Mouse (Mus musculus): ENCODE measurements around the gene Gpx6.

Gene Gpx6

GRCm38 (mm10) chr13:21326191-21326590, 14.3 kb downstream of the Gpx6 start:
- peak; percentile 72 for DNase-seq

DNA sequence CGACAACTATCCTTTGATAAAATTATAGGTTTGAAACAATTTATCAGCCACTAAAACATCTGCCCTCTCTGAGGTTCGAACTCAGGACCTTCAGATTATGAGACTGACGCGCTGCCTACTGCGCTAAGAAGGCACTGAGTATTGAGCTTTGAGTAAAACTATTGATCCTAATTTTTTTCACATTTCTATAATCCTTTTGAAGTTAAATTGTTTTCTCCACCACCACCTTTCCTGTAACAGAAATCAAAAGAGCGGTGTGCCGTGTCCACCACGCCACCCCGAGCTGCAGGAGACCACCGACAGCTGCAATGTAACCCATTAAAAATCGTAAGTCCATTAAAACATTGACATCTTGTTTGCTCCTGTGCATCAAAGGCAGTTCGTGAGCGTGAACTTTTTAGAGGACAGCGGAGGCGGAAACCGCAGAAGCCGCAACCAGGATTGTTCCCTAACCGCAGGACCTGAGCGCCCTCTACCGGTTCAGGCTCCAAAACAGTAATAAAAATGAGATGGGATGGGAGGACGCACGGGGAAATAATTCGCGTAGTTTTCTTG, 14.8 kb downstream of the Gpx6 start:
- DNase-seq = peak; percentile 89

DNA sequence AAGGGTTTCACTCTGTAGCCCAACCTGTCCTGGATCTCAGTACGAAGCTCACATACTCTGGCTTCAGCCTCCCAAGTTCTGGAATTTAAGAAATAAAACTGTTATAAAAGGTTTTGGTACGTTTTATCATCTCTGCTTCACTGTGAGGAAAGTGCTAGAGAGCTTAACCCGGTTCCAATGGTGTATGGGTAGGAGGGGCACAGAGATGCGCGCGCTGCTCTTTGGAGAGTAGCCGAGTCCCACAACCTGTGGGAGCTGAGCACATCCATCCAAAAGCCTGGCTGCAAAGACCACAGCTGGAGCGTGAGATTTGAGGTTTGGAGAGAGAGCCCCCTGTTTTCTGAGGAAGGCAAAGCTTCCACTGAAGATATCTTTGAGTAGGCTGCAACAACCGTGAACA, 15.5 kb downstream of the Gpx6 start:
- DNase-seq = peak; percentile 45

DNA sequence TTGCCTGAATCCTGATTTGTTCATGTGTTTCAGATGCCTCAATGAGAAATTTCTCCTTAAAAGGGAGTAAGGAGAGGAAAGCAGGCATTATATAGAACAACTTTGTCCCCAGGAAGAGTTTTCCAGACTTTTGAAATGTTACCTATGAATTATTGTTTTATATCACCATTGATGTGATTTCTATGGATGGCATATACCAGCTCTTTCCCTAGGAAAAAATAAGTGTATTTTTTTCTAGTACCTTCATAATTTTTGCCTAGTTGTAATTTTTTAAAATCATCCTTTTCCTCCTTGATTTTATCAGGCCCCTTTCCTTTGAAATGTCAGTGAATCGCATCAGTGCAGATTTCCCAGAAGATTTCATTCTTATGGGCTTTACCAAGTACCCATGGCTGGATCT, 34.7 kb downstream of the Gpx6 start, which contains the start of gene Olfr1367:
Gene Olfr1367 (plus strand): TSS at position 301 of the 400 bp plus-strand sequence.
- DNase-seq = no peak

DNA sequence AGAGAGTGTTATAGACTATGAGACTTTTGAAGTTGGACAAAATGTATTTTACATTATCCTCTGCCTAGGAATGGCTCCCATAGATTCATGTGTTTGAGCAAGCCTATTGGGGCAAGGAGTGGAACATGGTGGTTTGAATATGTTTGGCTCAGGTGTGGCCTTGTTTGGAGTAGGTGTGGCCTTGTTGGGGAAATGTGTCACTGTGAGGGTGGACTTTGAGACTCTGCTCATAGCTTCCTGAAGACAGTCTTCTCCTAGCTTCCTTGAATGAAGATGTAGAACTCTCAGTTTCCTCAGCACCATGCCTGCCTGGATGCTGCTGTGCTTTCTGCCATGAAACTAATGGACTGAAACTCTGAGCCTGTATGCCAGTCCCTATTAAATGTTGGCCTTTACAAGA, 38.7 kb downstream of the Gpx6 start:
- DNase-seq = no peak

GRCm38 (mm10) chr13:21362621-21363248, 50.8 kb downstream of the Gpx6 start, which contains the start of gene Zscan12:
Gene Zscan12, plus strand, starts transcription at chr13:21362820.
- DNase-seq = peak; percentile 97

- peak; percentile 2 for DNase-seq
Measured at GRCm38 (mm10) chr13:21363719-21364118, 51.8 kb downstream of the Gpx6 start.

- DNase-seq = no peak
Measured at GRCm38 (mm10) chr13:21366635-21367034, 54.7 kb downstream of the Gpx6 start.

Data from retina, postnatal 1 day (tissue).